Mouse (Mus musculus) hindbrain, embryonic 12.5 days (tissue): ENCODE measurements around the gene Zzz3. TPM values are rescaled to one million over a fixed set of nuclear protein-coding genes. Genes with fewer than 3 reads are reported as not detected.
"Not testable (repeated sequence)": the region's sequence is repeated elsewhere in the genome, so short reads cannot be mapped to it uniquely, and the experiment has no call there.

Experiments used
- ATAC-seq: fragments of 200-750 bp; cut with Nextera tagmentation; 2 replicates; pipeline ENCODE4 v1.8.0; 2017; ENCODE audit warnings: moderate TSS enrichment; ENCODE audit not compliant: low FRiP score
- H3K27ac ChIP-seq: fragments of 300-500 bp; sonication (generic); 2 replicates; pipeline ENCODE4 v1.5.1; 2016; ENCODE audit warnings: mild to moderate bottlenecking
- H3K27me3 ChIP-seq: fragments of 300-500 bp; sonication (generic); 2 replicates; pipeline ENCODE4 v1.6.1; 2016; ENCODE audit warnings: mild to moderate bottlenecking
- H3K36me3 ChIP-seq: fragments of 300-500 bp; sonication (generic); 2 replicates; pipeline ENCODE4 v1.6.1; 2016; ENCODE audit warnings: mild to moderate bottlenecking
- H3K4me1 ChIP-seq: fragments of 300-500 bp; sonication (generic); 2 replicates; pipeline ENCODE4 v1.6.1; 2016
- H3K4me2 ChIP-seq: fragments of 300-500 bp; sonication (generic); replicated peaks from 2 replicates; pipeline ENCODE4 v1.6.1; 2016; ENCODE audit warnings: mild to moderate bottlenecking
- H3K4me3 ChIP-seq: fragments of 300-500 bp; sonication (generic); 2 replicates; pipeline ENCODE4 v1.5.1; 2016; ENCODE audit warnings: mild to moderate bottlenecking
- H3K9ac ChIP-seq: fragments of 300-500 bp; sonication (generic); 2 replicates; pipeline ENCODE4 v1.6.1; 2016; ENCODE audit warnings: mild to moderate bottlenecking, moderate library complexity
- H3K9me3 ChIP-seq: fragments of 300-500 bp; sonication (generic); replicated peaks from 2 replicates; pipeline ENCODE4 v1.6.1; 2016; ENCODE audit warnings: mild to moderate bottlenecking
- WGBS: fragments of 180-500 bp; shearing (Covaris S2); methylation state at CpG from one replicate; pipeline ENCODE4 v1.1.7; 2016; 5-methylcytosine and 5-hydroxymethylcytosine counted together
- polyA plus RNA-seq: library from polyadenylated mRNA; unstranded; fragments of >200 nt; fragmentation: Nextera tagmentation; extraction: Ambion mirVana; gene quantifications from 2 replicates; pipeline ENCODE4 v1.2.1, GENCODE M21; 2016

Gene Zzz3
- polyA plus RNA-seq, 1 experiment from 2014 or later, result 51.6 TPM

- H3K36me3 ChIP-seq, result peaks cover 57% of the 10 kb centered on the region
- not testable (repeated sequence) for ATAC-seq
Measured at GRCm38 (mm10) chr3:152458875-152459274, 63.6 kb downstream of the Zzz3 start.

GRCm38 (mm10) chr3:152460802-152461201 is 65.5 kb downstream of the Zzz3 start:
- Histone ChIP-seq H3K9me3 (no peaks in the 10 kb centered on the region), H3K4me2 (no peak overlapping the region), H3K27me3 (no peaks in the 10 kb centered on the region), H3K27ac (no peak overlapping the region), H3K36me3 (peaks cover 47% of the 10 kb centered on the region), H3K4me1 (no peaks in the 10 kb centered on the region; the same call in 1 of the 2 replicates), H3K9ac (no peak overlapping the region), H3K4me3 (no peak overlapping the region)
- ATAC-seq, result no peak
- WGBS, result 49% methylated on average over 4 of the region's 4 CpGs

More at GRCm38 (mm10) chr3:152458875-152459274, 63.6 kb downstream of the Zzz3 start:
- H3K4me3 ChIP-seq, H3K27me3 ChIP-seq, H3K27ac ChIP-seq, H3K4me2 ChIP-seq, H3K9ac ChIP-seq, H3K9me3 ChIP-seq, H3K4me1 ChIP-seq: not testable (repeated sequence)
- WGBS, result 95% methylated on average over 4 of the region's 4 CpGs

GRCm38 (mm10) chr3:152462038-152462547 is 66.8 kb downstream of the Zzz3 start:
- WGBS, result 91% methylated on average over 10 of the region's 10 CpGs
- H3K9ac ChIP-seq, result no peak overlapping the region
- H3K4me1 ChIP-seq, result no peaks in the 10 kb centered on the region; the same call in 1 of the 2 replicates
- H3K4me3 ChIP-seq, result no peak overlapping the region
- no peaks in the 10 kb centered on the region for H3K27me3 ChIP-seq
- H3K9me3 ChIP-seq, result no peaks in the 10 kb centered on the region
- no peak for ATAC-seq
- no peak overlapping the region for H3K4me2 ChIP-seq
- H3K27ac ChIP-seq, result no peak overlapping the region
- H3K36me3 ChIP-seq, result peaks cover 34% of the 10 kb centered on the region

GRCm38 (mm10) chr3:152462900-152463299 is 67.6 kb downstream of the Zzz3 start:
- no peak for ATAC-seq
- H3K27ac ChIP-seq, result no peak overlapping the region
- no peaks in the 10 kb centered on the region for H3K9me3 ChIP-seq
- no peaks in the 10 kb centered on the region for H3K27me3 ChIP-seq
- H3K9ac ChIP-seq, result no peak overlapping the region
- H3K4me2 ChIP-seq, result no peak overlapping the region
- H3K4me3 ChIP-seq, result no peak overlapping the region
- 94% methylated on average over 10 of the region's 10 CpGs for WGBS
- no peaks in the 10 kb centered on the region; the same call in 1 of the 2 replicates for H3K4me1 ChIP-seq
- H3K36me3 ChIP-seq, result peaks cover 26% of the 10 kb centered on the region

GRCm38 (mm10) chr3:152464462-152464861 is 69.2 kb downstream of the Zzz3 start:
- H3K4me1 ChIP-seq, result peaks cover 2% of the 10 kb centered on the region; the same call in 1 of the 2 replicates
- H3K9me3 ChIP-seq, result no peaks in the 10 kb centered on the region
- 94% methylated on average over 3 of the region's 3 CpGs for WGBS
- no peak for ATAC-seq
- no peaks in the 10 kb centered on the region for H3K27me3 ChIP-seq
- H3K4me3 ChIP-seq, result no peak overlapping the region
- H3K4me2 ChIP-seq, result no peak overlapping the region
- H3K36me3 ChIP-seq, result peaks cover 16% of the 10 kb centered on the region; the same call in 1 of the 2 replicates
- H3K27ac ChIP-seq, result no peak overlapping the region
- H3K9ac ChIP-seq, result no peak overlapping the region

GRCm38 (mm10) chr3:152465338-152465737 is 70.1 kb downstream of the Zzz3 start:
- Histone ChIP-seq H3K27me3 (no peaks in the 10 kb centered on the region), H3K9me3 (no peaks in the 10 kb centered on the region), H3K4me2 (no peak overlapping the region), H3K27ac (no peak overlapping the region), H3K4me1 (peaks cover 2% of the 10 kb centered on the region; the same call in 1 of the 2 replicates), H3K36me3 (peaks cover 11% of the 10 kb centered on the region; the same call in 1 of the 2 replicates), H3K4me3 (no peak overlapping the region), H3K9ac (no peak overlapping the region)
- WGBS, result 92% methylated on average over 6 of the region's 6 CpGs
- no peak for ATAC-seq

- H3K4me3 ChIP-seq, result no peak overlapping the region
- H3K4me2 ChIP-seq, result no peak overlapping the region
- H3K9ac ChIP-seq, result no peak overlapping the region
- H3K27ac ChIP-seq, result no peak overlapping the region
- H3K4me1 ChIP-seq, result 0 out of 2 replicates have a peak, but pooled peaks cover 2% of the 10 kb centered on the region
- H3K9me3 ChIP-seq, result no peaks in the 10 kb centered on the region
- ATAC-seq, result no peak
- WGBS, result 94% methylated on average over 9 of the region's 9 CpGs
- no peaks in the 10 kb centered on the region for H3K27me3 ChIP-seq
- H3K36me3 ChIP-seq, result no peaks in the 10 kb centered on the region
Measured at GRCm38 (mm10) chr3:152466849-152467248, 71.6 kb downstream of the Zzz3 start.

GRCm38 (mm10) chr3:152467312-152467711 is 72.0 kb downstream of the Zzz3 start:
- Histone ChIP-seq H3K4me1 (0 out of 2 replicates have a peak, but pooled peaks cover 2% of the 10 kb centered on the region), H3K9me3 (no peaks in the 10 kb centered on the region), H3K36me3 (no peaks in the 10 kb centered on the region), H3K4me3 (no peak overlapping the region), H3K27me3 (no peaks in the 10 kb centered on the region), H3K4me2 (no peak overlapping the region), H3K27ac (no peak overlapping the region), H3K9ac (no peak overlapping the region)
- no peak for ATAC-seq
- 85% methylated on average over 4 of the region's 4 CpGs for WGBS

- Histone ChIP-seq H3K27me3 (no peaks in the 10 kb centered on the region), H3K36me3 (no peaks in the 10 kb centered on the region), H3K9me3 (no peaks in the 10 kb centered on the region), H3K27ac (no peak overlapping the region), H3K4me2 (no peak overlapping the region), H3K4me1 (0 out of 2 replicates have a peak, but pooled peaks cover 5% of the 10 kb centered on the region), H3K4me3 (no peak overlapping the region), H3K9ac (no peak overlapping the region)
- no peak for ATAC-seq
- 91% methylated on average over 8 of the region's 8 CpGs for WGBS
Measured at GRCm38 (mm10) chr3:152468032-152468431, 72.8 kb downstream of the Zzz3 start.

- Histone ChIP-seq H3K36me3 (no peaks in the 10 kb centered on the region), H3K4me1 (0 out of 2 replicates have a peak, but pooled peaks cover 5% of the 10 kb centered on the region), H3K27ac (no peak overlapping the region), H3K4me2 (no peak overlapping the region), H3K9ac (no peak overlapping the region), H3K4me3 (no peak overlapping the region), H3K27me3 (no peaks in the 10 kb centered on the region), H3K9me3 (no peaks in the 10 kb centered on the region)
- no peak for ATAC-seq
- WGBS, result 84% methylated on average over 12 of the region's 12 CpGs
Measured at GRCm38 (mm10) chr3:152468569-152469041, 73.3 kb downstream of the Zzz3 start.

- Histone ChIP-seq H3K9me3 (no peaks in the 10 kb centered on the region), H3K36me3 (no peaks in the 10 kb centered on the region), H3K27me3 (no peaks in the 10 kb centered on the region), H3K27ac (no peak overlapping the region), H3K4me1 (0 out of 2 replicates have a peak, but pooled peaks cover 5% of the 10 kb centered on the region), H3K9ac (no peak overlapping the region), H3K4me3 (no peak overlapping the region), H3K4me2 (no peak overlapping the region)
- ATAC-seq, result no peak
- 79% methylated on average over 18 of the region's 18 CpGs for WGBS
Measured at GRCm38 (mm10) chr3:152469423-152470200, 74.3 kb downstream of the Zzz3 start.

GRCm38 (mm10) chr3:152470347-152470746 is 75.1 kb downstream of the Zzz3 start:
- no peaks in the 10 kb centered on the region for H3K9me3 ChIP-seq
- H3K4me1 ChIP-seq, result 0 out of 2 replicates have a peak, but pooled peaks cover 5% of the 10 kb centered on the region
- H3K4me3 ChIP-seq, result no peak overlapping the region
- no peak for ATAC-seq
- H3K27me3 ChIP-seq, result no peaks in the 10 kb centered on the region
- no peak overlapping the region for H3K4me2 ChIP-seq
- no peak overlapping the region for H3K9ac ChIP-seq
- no peak overlapping the region for H3K27ac ChIP-seq
- H3K36me3 ChIP-seq, result no peaks in the 10 kb centered on the region
- 86% methylated on average over 10 of the region's 10 CpGs for WGBS
